Mouse (Mus musculus): ENCODE data around the gene Btd. TPM values are rescaled to one million over a fixed set of nuclear protein-coding genes. Genes with fewer than 3 reads are reported as not detected.

Gene Btd
- polyA plus RNA-seq, 1 experiment from 2014 or later: 11.6 TPM

GRCm38 (mm10) chr14:31613671-31614070, 27.2 kb upstream of the Btd start:
- WGBS (ENCODE audit: insufficient replicate concordance): 58% methylated on average over 5 of the region's 5 CpGs
- Histone ChIP-seq H3K27me3 (no peaks in the 10 kb centered on the region), H3K36me3 (replicated peaks) (peaks cover 18% of the 10 kb centered on the region), H3K9me3 (replicated peaks) (no peaks in the 10 kb centered on the region), H3K4me1 (replicated peaks) (no peaks in the 10 kb centered on the region), H3K4me2 (no peak overlapping the region), H3K27ac (replicated peaks) (no peak overlapping the region), H3K4me3 (replicated peaks) (no peak overlapping the region), H3K9ac (no peak overlapping the region)
- no peak for ATAC-seq (ENCODE audit: insufficient read depth)

- Histone ChIP-seq H3K9me3 (replicated peaks) (no peaks in the 10 kb centered on the region), H3K36me3 (replicated peaks) (peaks cover 25% of the 10 kb centered on the region), H3K27ac (replicated peaks) (no peak overlapping the region), H3K4me2 (no peak overlapping the region), H3K4me1 (replicated peaks) (no peaks in the 10 kb centered on the region), H3K27me3 (no peaks in the 10 kb centered on the region), H3K4me3 (replicated peaks) (no peak overlapping the region), H3K9ac (no peak overlapping the region)
- no peak for ATAC-seq (ENCODE audit: insufficient read depth)
- 82% methylated on average over 9 of the region's 9 CpGs for WGBS (ENCODE audit: insufficient replicate concordance)
These were observed 23.6 kb upstream of the Btd start for GRCm38 (mm10) chr14:31617204-31617603.

DNA sequence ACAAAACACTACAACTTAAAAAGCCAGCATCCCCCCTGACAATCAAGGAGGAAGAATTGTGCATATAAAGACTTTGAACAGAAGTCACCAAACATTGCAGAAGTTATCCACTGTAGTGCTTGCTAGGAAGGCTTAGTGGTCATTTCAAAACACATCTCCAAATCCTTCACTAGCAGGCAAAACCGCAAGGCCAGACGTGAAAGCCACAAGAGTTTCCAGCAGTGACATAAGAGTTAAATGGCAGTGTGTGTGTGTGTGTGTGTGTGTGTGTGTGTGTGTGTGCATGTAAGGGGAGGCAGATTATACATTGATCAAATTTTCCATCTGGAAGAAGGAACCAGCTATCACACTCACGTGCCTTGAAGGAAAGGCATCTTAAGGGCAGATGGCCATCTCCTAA, 22.8 kb upstream of the Btd start:
- H3K9ac ChIP-seq: no peak overlapping the region
- H3K36me3 ChIP-seq (replicated peaks): peaks cover 17% of the 10 kb centered on the region
- no peak overlapping the region for H3K4me2 ChIP-seq
- no peaks in the 10 kb centered on the region for H3K27me3 ChIP-seq
- 45% methylated on average over 3 of the region's 3 CpGs for WGBS (ENCODE audit: insufficient replicate concordance)
- no peak overlapping the region for H3K4me3 ChIP-seq (replicated peaks)
- no peak for ATAC-seq (ENCODE audit: insufficient read depth)
- no peaks in the 10 kb centered on the region for H3K4me1 ChIP-seq (replicated peaks)
- H3K9me3 ChIP-seq (replicated peaks): no peaks in the 10 kb centered on the region
- no peak overlapping the region for H3K27ac ChIP-seq (replicated peaks)

- whole genome bisulfite sequencing (ENCODE audit: insufficient replicate concordance): 74% methylated on average over 9 of the region's 9 CpGs
- ATAC-seq (ENCODE audit: insufficient read depth): no peak
- H3K4me3 ChIP-seq (replicated peaks): no peak overlapping the region
- H3K9me3 ChIP-seq (replicated peaks): no peaks in the 10 kb centered on the region
- H3K27me3 ChIP-seq: no peaks in the 10 kb centered on the region
- H3K9ac ChIP-seq: no peak overlapping the region
- peaks cover 11% of the 10 kb centered on the region for H3K36me3 ChIP-seq (replicated peaks)
- H3K4me1 ChIP-seq (replicated peaks): no peaks in the 10 kb centered on the region
- no peak overlapping the region for H3K4me2 ChIP-seq
- no peak overlapping the region for H3K27ac ChIP-seq (replicated peaks)
These were observed 20.1 kb upstream of the Btd start for GRCm38 (mm10) chr14:31620591-31621223.

DNA sequence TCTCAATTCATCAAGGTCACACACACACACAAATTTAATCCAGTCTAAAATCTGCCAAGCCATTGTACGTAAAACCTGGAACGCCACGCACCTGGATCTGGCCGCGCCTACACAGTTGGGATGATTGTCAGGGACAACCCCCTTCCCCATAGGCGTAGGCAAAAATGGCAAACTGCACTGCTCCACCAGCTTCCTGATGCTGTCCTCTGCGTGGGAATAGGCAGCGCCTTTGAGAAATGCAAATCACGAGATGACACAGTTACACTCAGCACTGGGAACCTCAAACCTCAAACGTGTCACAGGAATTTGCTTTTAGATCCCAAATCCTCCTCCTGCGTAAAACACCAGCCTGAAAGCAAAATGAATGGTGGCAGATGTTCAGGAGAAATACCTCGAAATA, 18.1 kb upstream of the Btd start:
- WGBS (ENCODE audit: insufficient replicate concordance): 75% methylated on average over 12 of the region's 12 CpGs
- Histone ChIP-seq H3K4me2 (no peak overlapping the region), H3K9ac (no peak overlapping the region), H3K4me1 (replicated peaks) (no peaks in the 10 kb centered on the region), H3K4me3 (replicated peaks) (no peak overlapping the region), H3K9me3 (replicated peaks) (no peaks in the 10 kb centered on the region), H3K36me3 (replicated peaks) (peaks cover 7% of the 10 kb centered on the region), H3K27ac (replicated peaks) (no peak overlapping the region), H3K27me3 (no peaks in the 10 kb centered on the region)
- no peak for ATAC-seq (ENCODE audit: insufficient read depth)

- WGBS (ENCODE audit: insufficient replicate concordance): 72% methylated on average over 7 of the region's 7 CpGs
- 0 out of 2 replicates have a peak, but pooled peaks cover 5% of the 10 kb centered on the region for H3K36me3 ChIP-seq (replicated peaks)
- H3K9ac ChIP-seq: no peak overlapping the region
- H3K4me3 ChIP-seq (replicated peaks): no peak overlapping the region
- no peak for ATAC-seq (ENCODE audit: insufficient read depth)
- no peak overlapping the region for H3K4me2 ChIP-seq
- H3K9me3 ChIP-seq (replicated peaks): no peaks in the 10 kb centered on the region
- no peaks in the 10 kb centered on the region for H3K27me3 ChIP-seq
- H3K4me1 ChIP-seq (replicated peaks): no peaks in the 10 kb centered on the region
- no peak overlapping the region for H3K27ac ChIP-seq (replicated peaks)
These were observed 10.2 kb upstream of the Btd start for GRCm38 (mm10) chr14:31630677-31631076.

DNA sequence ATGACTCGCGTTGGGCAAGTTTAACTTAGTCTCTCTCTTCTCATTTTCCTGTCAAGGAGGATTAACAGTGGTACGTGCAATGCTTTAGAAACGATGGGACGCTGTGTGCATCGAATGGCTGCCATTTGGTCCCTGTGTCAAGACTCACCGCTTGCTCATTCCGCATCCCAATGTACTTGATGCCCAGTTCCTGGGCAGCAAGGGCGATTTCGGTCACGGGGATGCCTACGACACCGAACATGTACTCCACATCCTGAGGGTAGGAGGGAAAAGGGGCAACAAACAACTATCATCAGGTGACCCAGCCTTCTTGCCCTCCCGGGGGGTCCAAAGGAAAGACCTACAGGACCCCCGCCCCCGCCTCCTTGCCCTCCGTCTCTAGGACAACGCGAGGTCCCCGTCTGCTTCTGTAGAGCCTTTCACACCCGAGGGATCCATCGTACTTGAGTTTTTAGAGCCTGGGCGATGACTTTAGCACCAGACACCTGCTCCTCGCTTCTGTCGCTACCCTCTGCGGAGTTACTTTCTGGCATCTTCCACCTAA, 410 bp upstream of the Btd start, which contains the start of gene Gm49387:
Gm49387 (minus strand) TSS at position 533 of the 544 bp plus-strand sequence.
- peak within 1 kb of the TSS; percentile 93 for H3K4me2 ChIP-seq
- H3K4me1 ChIP-seq (replicated peaks): peaks cover 23% of the 10 kb centered on the region
- H3K4me3 ChIP-seq (replicated peaks): peak within 1 kb of the TSS; percentile 79
- ATAC-seq (ENCODE audit: insufficient read depth): peak; percentile 8; the same call in 1 of the 2 replicates
- no peaks in the 10 kb centered on the region for H3K9me3 ChIP-seq (replicated peaks)
- peak within 1 kb of the TSS; percentile 92 for H3K27ac ChIP-seq (replicated peaks)
- H3K9ac ChIP-seq: peak within 1 kb of the TSS; percentile 81
- H3K27me3 ChIP-seq: no peaks in the 10 kb centered on the region
- WGBS (ENCODE audit: insufficient replicate concordance): 3% methylated on average over 26 of the region's 26 CpGs
- no peaks in the 10 kb centered on the region for H3K36me3 ChIP-seq (replicated peaks)

DNA sequence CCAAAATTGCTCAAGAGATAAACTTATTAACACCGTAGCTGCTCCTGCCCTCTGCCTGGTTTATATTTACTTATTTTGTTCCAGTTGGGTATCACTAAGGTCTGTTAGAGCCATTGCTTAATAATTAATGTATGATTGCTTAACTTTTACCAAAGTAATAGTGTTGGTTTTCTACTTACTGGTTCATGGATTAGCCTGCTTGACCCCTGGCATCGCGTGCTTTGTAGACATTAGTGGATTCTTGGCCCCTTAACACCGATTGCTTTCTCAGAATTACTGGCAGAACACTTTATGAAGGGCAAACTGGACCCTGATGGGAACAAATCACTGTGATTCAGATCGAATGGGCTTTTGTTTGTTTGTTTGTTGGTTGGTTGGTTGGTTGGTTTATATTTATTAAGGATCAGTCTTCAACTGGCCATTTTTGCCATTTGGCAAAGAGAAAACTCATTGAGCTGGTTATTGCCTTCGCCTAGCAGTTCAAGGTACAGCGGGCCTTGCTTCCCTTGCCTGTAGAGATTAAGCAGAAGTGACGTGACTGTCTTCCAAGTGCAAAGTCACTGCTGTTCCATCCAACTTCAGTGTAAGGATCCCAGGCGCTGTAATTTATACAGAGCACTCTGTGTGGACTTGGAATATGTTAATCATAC, 803 bp downstream of the Btd start:
- 56% methylated on average over 9 of the region's 9 CpGs for WGBS (ENCODE audit: insufficient replicate concordance)
- 0 out of 2 replicates have a peak, but pooled peaks have one; percentile 1 for ATAC-seq (ENCODE audit: insufficient read depth)

DNA sequence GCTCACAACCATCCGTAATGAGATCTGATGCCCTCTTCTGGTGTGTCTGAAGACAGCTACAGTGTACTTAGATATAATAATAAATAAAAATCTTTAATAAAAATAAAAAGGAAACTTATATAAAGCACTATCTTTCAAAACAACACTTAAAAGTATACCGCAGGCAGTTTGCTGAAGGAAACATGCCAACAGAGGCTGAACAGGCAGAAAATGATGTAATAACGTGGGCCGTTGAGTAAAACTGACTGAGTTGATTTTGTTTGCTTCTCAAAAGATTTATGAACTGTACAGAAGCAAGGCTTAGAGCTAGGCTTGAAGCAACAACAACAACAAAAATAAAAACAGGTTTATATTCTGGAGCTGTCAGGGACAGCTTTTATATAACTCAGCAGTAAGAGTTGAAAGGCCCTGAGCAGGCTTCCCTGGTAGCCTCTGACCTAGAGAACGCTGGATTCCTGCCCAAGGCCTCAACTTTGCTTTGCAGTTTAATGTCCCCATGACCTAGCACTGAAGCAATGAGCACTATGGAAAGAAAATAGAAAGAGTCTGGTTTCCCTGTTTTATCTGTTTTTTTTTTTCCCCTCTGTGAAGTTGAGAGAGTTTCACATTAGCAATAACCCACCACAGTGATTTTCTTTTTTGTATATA, 3.5 kb downstream of the Btd start:
- ATAC-seq (ENCODE audit: insufficient read depth): no peak
- 0 out of 2 replicates have a peak overlapping the region, but pooled peaks have one; percentile 14 for H3K27ac ChIP-seq (replicated peaks)

More for the DNA sequence above, 803 bp downstream of the Btd start:
- peak overlapping the region; percentile 81 for H3K9ac ChIP-seq
- H3K9me3 ChIP-seq (replicated peaks): no peaks in the 10 kb centered on the region
- H3K4me3 ChIP-seq (replicated peaks): peak overlapping the region; percentile 79
- H3K4me2 ChIP-seq: peak overlapping the region; percentile 93
- peak overlapping the region; percentile 92 for H3K27ac ChIP-seq (replicated peaks)
- peaks cover 23% of the 10 kb centered on the region for H3K4me1 ChIP-seq (replicated peaks)
- no peaks in the 10 kb centered on the region for H3K36me3 ChIP-seq (replicated peaks)
- H3K27me3 ChIP-seq: no peaks in the 10 kb centered on the region

DNA sequence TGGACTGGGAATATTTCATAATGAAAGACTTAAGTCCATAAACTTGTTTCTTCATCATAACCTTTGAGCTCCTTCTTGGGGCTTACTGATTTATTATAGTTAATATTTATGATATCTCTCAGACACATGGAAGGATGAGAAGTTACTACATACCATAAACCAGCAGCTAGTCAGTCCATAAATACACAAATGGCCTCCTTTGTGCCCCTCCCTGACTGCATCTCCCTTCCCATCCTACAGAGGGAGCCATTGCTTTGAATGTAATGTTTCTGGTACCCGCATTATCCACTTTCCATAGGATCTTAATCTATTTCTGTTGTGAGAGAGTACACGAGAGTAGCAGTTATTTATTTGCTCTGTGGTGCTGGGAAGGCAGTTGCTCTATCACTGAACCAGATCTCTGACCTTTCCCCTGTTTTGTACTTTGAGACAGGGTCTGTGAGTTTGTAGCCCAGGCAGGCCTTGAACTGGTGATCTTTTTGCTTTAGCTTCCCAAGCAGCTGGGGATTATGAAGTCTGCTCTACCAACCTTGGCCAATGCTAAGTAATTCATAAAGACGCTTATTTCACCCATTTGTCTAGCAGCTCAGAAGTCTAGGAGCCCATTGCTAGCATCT, 4.2 kb downstream of the Btd start:
- H3K4me2 ChIP-seq: no peak overlapping the region
- H3K4me1 ChIP-seq (replicated peaks): peaks cover 17% of the 10 kb centered on the region
- no peak overlapping the region for H3K9ac ChIP-seq
- ATAC-seq (ENCODE audit: insufficient read depth): no peak
- H3K4me3 ChIP-seq (replicated peaks): no peak overlapping the region
- H3K36me3 ChIP-seq (replicated peaks): no peaks in the 10 kb centered on the region
- H3K9me3 ChIP-seq (replicated peaks): no peaks in the 10 kb centered on the region
- no peak overlapping the region for H3K27ac ChIP-seq (replicated peaks)
- 51% methylated on average over 3 of the region's 3 CpGs for WGBS (ENCODE audit: insufficient replicate concordance)
- H3K27me3 ChIP-seq: no peaks in the 10 kb centered on the region

More for the DNA sequence above, 3.5 kb downstream of the Btd start:
- Histone ChIP-seq H3K4me1 (replicated peaks) (peaks cover 23% of the 10 kb centered on the region), H3K9ac (no peak overlapping the region), H3K36me3 (replicated peaks) (no peaks in the 10 kb centered on the region), H3K9me3 (replicated peaks) (no peaks in the 10 kb centered on the region), H3K4me2 (no peak overlapping the region), H3K27me3 (no peaks in the 10 kb centered on the region), H3K4me3 (replicated peaks) (no peak overlapping the region)
- WGBS (ENCODE audit: insufficient replicate concordance): 77% methylated on average over 5 of the region's 5 CpGs

GRCm38 (mm10) chr14:31645920-31646319, 5.1 kb downstream of the Btd start:
- H3K9me3 ChIP-seq (replicated peaks): no peaks in the 10 kb centered on the region
- no peaks in the 10 kb centered on the region for H3K36me3 ChIP-seq (replicated peaks)
- 81% methylated on average over 7 of the region's 7 CpGs for WGBS (ENCODE audit: insufficient replicate concordance)
- H3K9ac ChIP-seq: no peak overlapping the region
- H3K4me2 ChIP-seq: no peak overlapping the region
- no peak overlapping the region for H3K4me3 ChIP-seq (replicated peaks)
- ATAC-seq (ENCODE audit: insufficient read depth): no peak
- peaks cover 14% of the 10 kb centered on the region for H3K4me1 ChIP-seq (replicated peaks)
- H3K27ac ChIP-seq (replicated peaks): no peak overlapping the region
- H3K27me3 ChIP-seq: no peaks in the 10 kb centered on the region

Measured in liver, embryonic 15.5 days (tissue).